In the genomic region with DNA sequence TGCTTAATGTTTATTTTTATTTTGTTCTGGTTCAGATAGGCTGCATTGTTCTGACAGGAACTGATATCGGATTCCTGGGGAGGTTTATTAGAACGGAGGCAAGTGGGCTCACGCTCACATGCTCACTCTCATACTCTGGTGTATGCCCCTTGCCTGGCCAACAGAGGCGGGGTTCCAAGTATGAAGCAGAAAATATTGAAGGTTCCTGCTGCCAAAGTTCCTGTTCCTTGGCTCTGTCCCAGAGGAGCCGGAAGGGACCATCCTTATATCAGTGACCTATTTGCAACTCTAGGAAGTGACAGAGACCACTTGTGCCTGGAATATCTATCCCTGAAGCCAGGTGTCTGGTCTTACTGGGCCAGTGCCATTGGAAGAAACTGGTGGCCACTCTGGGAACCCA, we compare ENCODE assay signal across 10 mouse cellular contexts.
"Had no signal": no experiment of that assay in that cellular context is flagged by ENCODE, and none has a peak within 500 bp of the region (broad histone marks: within the 10 kb centered on the region; RNA-seq: fewer than 3 reads in every experiment).

No protein-coding gene starts in this region.

- DNase-seq: left cerebral cortex, postnatal 4 days; liver; liver, embryonic 13.5 days; liver, postnatal 0 days; lung, adult 18-20 months; lung, adult 2 months; lung, embryonic 14.5 days; lung, postnatal 14 days; lung, postnatal 36 days; midbrain, embryonic 14.5 days had no signal
